Mouse (Mus musculus) cortical plate, adult 2 months (tissue): Measurements from ENCODE around the gene Grm8. TPM values are rescaled to one million over a fixed set of nuclear protein-coding genes. Genes with fewer than 3 reads are reported as not detected.

Experiments used
- H3K27ac ChIP-seq: fragments of 200-500 bp; 2 replicates; pipeline ENCODE4 v1.5.1; 2012; ENCODE audit warnings: low read length, control low read depth, inconsistent platforms; ENCODE audit not compliant: insufficient read depth
- H3K4me1 ChIP-seq: fragments of 200-500 bp; 2 replicates; pipeline ENCODE4 v1.6.1; 2011; ENCODE audit warnings: low read length; ENCODE audit not compliant: control insufficient read depth, insufficient read depth
- H3K4me3 ChIP-seq: fragments of 200-500 bp; 2 replicates; pipeline ENCODE4 v1.5.1; 2011; ENCODE audit warnings: mild to moderate bottlenecking, low read length, control low read depth; ENCODE audit not compliant: insufficient read depth
- CTCF ChIP-seq: fragments of 200-500 bp; IDR thresholded peaks from 2 replicates; pipeline ENCODE4 v1.5.1; 2011; ENCODE audit warnings: mild to moderate bottlenecking, control low read depth, low read length; ENCODE audit not compliant: insufficient read depth; ENCODE audit errors: extremely low read depth
- POLR2A ChIP-seq: fragments of 200-500 bp; IDR thresholded peaks from 2 replicates; pipeline ENCODE4 v1.6.1; 2011; ENCODE audit warnings: mild to moderate bottlenecking, low read length, control low read depth; ENCODE audit not compliant: insufficient read depth; ENCODE audit errors: extremely low read depth
- polyA plus RNA-seq: library from polyadenylated mRNA; depleted of rRNA; stranded (reverse); fragments of >200 nt; gene quantifications from 2 replicates; pipeline ENCODE4 v1.2.3, GENCODE M21; 2012

The Grm8 gene
- polyA plus RNA-seq, 1 experiment: 9.8 TPM

GRCm38 (mm10) chr6:27517620-27518019 is 617.4 kb downstream of the Grm8 start:
- Histone ChIP-seq H3K4me1 (no peaks in the 10 kb centered on the region), H3K27ac (no peak overlapping the region), H3K4me3 (no peak overlapping the region)
- TF ChIP-seq CTCF (no peak), POLR2A (no peak)

- TF ChIP-seq POLR2A: no peak
- TF ChIP-seq CTCF: no peak
- no peak overlapping the region for H3K4me3 ChIP-seq
- H3K4me1 ChIP-seq: no peaks in the 10 kb centered on the region
- H3K27ac ChIP-seq: no peak overlapping the region
These were observed 674.0 kb downstream of the Grm8 start for GRCm38 (mm10) chr6:27460998-27461397.

GRCm38 (mm10) chr6:27408473-27408872 is 726.5 kb downstream of the Grm8 start:
- Histone ChIP-seq H3K27ac (no peak overlapping the region), H3K4me3 (no peak overlapping the region), H3K4me1 (no peaks in the 10 kb centered on the region)
- TF ChIP-seq POLR2A: no peak
- no peak for TF ChIP-seq CTCF

GRCm38 (mm10) chr6:27372416-27372815 is 762.6 kb downstream of the Grm8 start:
- H3K4me1 ChIP-seq: no peaks in the 10 kb centered on the region
- TF ChIP-seq POLR2A (no peak), CTCF (no peak)
- H3K27ac ChIP-seq: no peak overlapping the region
- no peak overlapping the region for H3K4me3 ChIP-seq

- Histone ChIP-seq H3K4me1 (no peaks in the 10 kb centered on the region), H3K27ac (no peak overlapping the region), H3K4me3 (no peak overlapping the region)
- no peak for TF ChIP-seq CTCF
- no peak for TF ChIP-seq POLR2A
These were observed 763.9 kb downstream of the Grm8 start for GRCm38 (mm10) chr6:27371095-27371494.

- Histone ChIP-seq H3K4me3 (no peak overlapping the region), H3K27ac (no peak overlapping the region), H3K4me1 (no peaks in the 10 kb centered on the region)
- TF ChIP-seq POLR2A (no peak), CTCF (no peak)
These were observed 771.2 kb downstream of the Grm8 start for GRCm38 (mm10) chr6:27363775-27364174.

- no peak overlapping the region for H3K4me3 ChIP-seq
- no peak overlapping the region for H3K27ac ChIP-seq
- no peak for TF ChIP-seq CTCF
- no peak for TF ChIP-seq POLR2A
- H3K4me1 ChIP-seq: no peaks in the 10 kb centered on the region
These were observed 774.5 kb downstream of the Grm8 start for GRCm38 (mm10) chr6:27360440-27360839.

- no peak overlapping the region for H3K27ac ChIP-seq
- TF ChIP-seq CTCF: no peak
- TF ChIP-seq POLR2A: no peak
- H3K4me1 ChIP-seq: no peaks in the 10 kb centered on the region
- H3K4me3 ChIP-seq: no peak overlapping the region
These were observed 783.8 kb downstream of the Grm8 start for GRCm38 (mm10) chr6:27351147-27351546.

GRCm38 (mm10) chr6:27348272-27348671 is 786.7 kb downstream of the Grm8 start:
- no peak overlapping the region for H3K27ac ChIP-seq
- no peak overlapping the region for H3K4me3 ChIP-seq
- TF ChIP-seq CTCF (no peak), POLR2A (no peak)

GRCm38 (mm10) chr6:27346311-27346710 is 788.7 kb downstream of the Grm8 start:
- Histone ChIP-seq H3K27ac (no peak overlapping the region), H3K4me1 (no peaks in the 10 kb centered on the region), H3K4me3 (no peak overlapping the region)
- TF ChIP-seq CTCF: no peak
- no peak for TF ChIP-seq POLR2A

More at GRCm38 (mm10) chr6:27348272-27348671, 786.7 kb downstream of the Grm8 start:
- no peaks in the 10 kb centered on the region for H3K4me1 ChIP-seq

GRCm38 (mm10) chr6:27340131-27340530 is 794.8 kb downstream of the Grm8 start:
- Histone ChIP-seq H3K27ac (no peak overlapping the region), H3K4me3 (no peak overlapping the region), H3K4me1 (no peaks in the 10 kb centered on the region)
- no peak for TF ChIP-seq POLR2A
- TF ChIP-seq CTCF: no peak
